Mouse (Mus musculus): ENCODE results near the gene Gm15517. TPM values are rescaled to one million over a fixed set of nuclear protein-coding genes. Genes with fewer than 3 reads are reported as not detected.
"Not testable (repeated sequence)": the region's sequence is repeated elsewhere in the genome, so short reads cannot be mapped to it uniquely, and the experiment has no call there.

Gm15517 gene
- total and polyA plus RNA-seq, 3 experiments: not detected

- H3K36me3 ChIP-seq (replicated peaks in 1 of 2; ENCODE audit: control insufficient read depth in 1 of 2, insufficient read depth in 1 of 2, low read length in 1 of 2); H3K79me2 ChIP-seq (replicated peaks; ENCODE audit: control insufficient read depth, extremely low read depth, insufficient read depth, poor library complexity, severe bottlenecking); H3K4me2 ChIP-seq (ENCODE audit: insufficient read depth, low read depth, poor library complexity, severe bottlenecking); dilution Hi-C loops (cut with MboI; ENCODE audit: extremely low pct_ligation_motif_present, extremely low pct_unique_long_range_greater_than_20kb, low sequenced_read_pairs); H3K9me3 ChIP-seq (replicated peaks; ENCODE audit: low read length); H3K27ac ChIP-seq (ENCODE audit: insufficient read depth, low read depth); H3K4me3 ChIP-seq (replicated peaks in 1 of 3; ENCODE audit: low read depth in 2 of 3, low read length in 2 of 3, poor library complexity in 1 of 3); DNase-seq (ENCODE audit: extremely low read depth); H3K9ac ChIP-seq (ENCODE audit: insufficient read depth, low read depth): not testable (repeated sequence)
- peaks cover 49% of the 10 kb centered on the region for H3K27me3 ChIP-seq (replicated peaks)
- H3K4me1 ChIP-seq (ENCODE audit: control insufficient read depth in 1 of 2, insufficient read depth in 2 of 2): peaks cover 0 to 28% of the 10 kb centered on the region in 2 experiments; a peak in 2 of 4 replicates
- in situ Hi-C loops (cut with MboI; ENCODE audit: low pct_ligation_motif_present, low pct_unique_long_range_greater_than_20kb, low sequenced_read_pairs): loop anchor here (10.0 kb wide), 1 partner anchor 287 kb away; the partner anchor contains the start of gene Klk15
Measured at GRCm38 (mm10) chr7:44221601-44222000, 39.6 kb upstream of the Gm15517 start.

DNA sequence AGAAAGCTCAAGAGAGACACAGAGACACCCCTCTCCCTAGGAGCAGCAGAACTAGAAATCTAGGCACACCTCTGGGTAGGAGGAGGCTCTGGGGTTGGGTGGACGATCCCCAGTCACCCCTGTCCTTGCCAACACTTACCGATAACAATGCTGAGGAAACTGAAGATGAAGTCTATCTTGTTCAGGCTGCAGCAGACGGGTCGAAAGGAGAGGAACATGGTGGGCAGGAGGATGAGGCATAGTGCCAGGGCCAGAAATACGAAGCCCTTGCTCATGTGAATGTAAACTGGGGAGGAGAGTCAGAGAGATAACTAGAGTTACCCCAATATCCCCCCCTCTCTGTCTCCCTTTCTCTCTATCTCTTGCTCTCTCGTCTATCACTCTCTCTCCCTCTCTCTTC lies 38.9 kb upstream of the Gm15517 start:
- H3K27ac ChIP-seq (ENCODE audit: insufficient read depth, low read depth); H3K4me2 ChIP-seq (ENCODE audit: insufficient read depth, low read depth, poor library complexity, severe bottlenecking): not testable (repeated sequence)

DNA sequence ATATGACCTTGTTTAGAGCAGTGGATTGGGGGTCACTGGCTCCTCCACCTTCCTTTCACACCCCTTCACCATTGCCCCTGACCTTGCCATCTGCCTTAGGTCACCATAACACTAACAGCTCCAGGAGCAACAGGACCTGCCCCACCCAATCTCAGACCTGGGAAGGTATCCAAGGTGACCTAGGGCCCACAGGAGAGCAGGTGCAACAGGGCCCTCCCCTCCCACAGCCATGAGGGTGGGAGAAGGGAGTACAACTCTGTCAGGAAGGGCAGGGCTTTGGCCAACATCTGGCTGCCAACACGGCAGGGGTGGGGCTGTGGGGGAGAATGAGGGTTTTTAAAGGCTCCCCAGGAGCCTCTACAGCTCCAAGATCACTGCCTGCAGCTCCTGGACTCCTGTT lies 36.2 kb upstream of the Gm15517 start, which contains the start of gene Klk1:
Gene Klk1 (plus strand): TSS at position 285 of the 400 bp plus-strand sequence.
- no peak within 1 kb of the TSS for H3K9ac ChIP-seq (ENCODE audit: insufficient read depth, low read depth)
- H3K79me2 ChIP-seq (replicated peaks; ENCODE audit: control insufficient read depth, extremely low read depth, insufficient read depth, poor library complexity, severe bottlenecking): no peaks in the 10 kb centered on the region
- H3K36me3 ChIP-seq (replicated peaks in 1 of 2; ENCODE audit: control insufficient read depth in 1 of 2, insufficient read depth in 1 of 2, low read length in 1 of 2): no peaks in the 10 kb centered on the region
- dilution Hi-C loops (cut with MboI; ENCODE audit: extremely low pct_ligation_motif_present, extremely low pct_unique_long_range_greater_than_20kb, low sequenced_read_pairs) (no loop called here), in situ Hi-C loops (cut with MboI; ENCODE audit: low pct_ligation_motif_present, low pct_unique_long_range_greater_than_20kb, low sequenced_read_pairs) (loop anchor here (10.0 kb wide), 1 partner anchor 290 kb away; the partner anchor contains the start of gene Klk15)
- no peak for DNase-seq (ENCODE audit: extremely low read depth)
- peaks cover 0 to 22% of the 10 kb centered on the region in 2 experiments; a peak in 2 of 4 replicates for H3K4me1 ChIP-seq (ENCODE audit: control insufficient read depth in 1 of 2, insufficient read depth in 2 of 2)
- H3K4me3 ChIP-seq (replicated peaks in 1 of 3; ENCODE audit: low read depth in 2 of 3, low read length in 2 of 3, poor library complexity in 1 of 3): no peak within 1 kb of the TSS
- no peak within 1 kb of the TSS for H3K4me2 ChIP-seq (ENCODE audit: insufficient read depth, low read depth, poor library complexity, severe bottlenecking)
- peaks cover 48% of the 10 kb centered on the region for H3K27me3 ChIP-seq (replicated peaks)
- H3K9me3 ChIP-seq (replicated peaks; ENCODE audit: low read length): no peaks in the 10 kb centered on the region
- no peak within 1 kb of the TSS for H3K27ac ChIP-seq (ENCODE audit: insufficient read depth, low read depth)
- TF ChIP-seq BHLHE40 (IDR thresholded peaks at IDR 0.05; ENCODE audit: low read depth, low read length): no peak
- TF ChIP-seq SMC3 (IDR thresholded peaks at IDR 0.05; ENCODE audit: low read depth, low read length): no peak
- TF ChIP-seq KAT2A (IDR thresholded peaks at IDR 0.05; ENCODE audit: insufficient replicate concordance, low read length): no peak
- no peak for TF ChIP-seq NELFE (IDR thresholded peaks at IDR 0.05; ENCODE audit: low read depth, low read length)
- TF ChIP-seq RAD21 (IDR thresholded peaks at IDR 0.05; ENCODE audit: low read depth, low read length): no peak
- TF ChIP-seq CHD1 (IDR thresholded peaks at IDR 0.05; ENCODE audit: low read depth, low read length): no peak
- TF ChIP-seq USF1 (IDR thresholded peaks at IDR 0.05; ENCODE audit: low read depth, low read length): no peak
- no peak for TF ChIP-seq E2F4 (IDR thresholded peaks at IDR 0.05; ENCODE audit: insufficient replicate concordance, low read depth, low read length)
- no peak for TF ChIP-seq MYC (IDR thresholded peaks at IDR 0.05; ENCODE audit: low read depth, low read length)
- TF ChIP-seq GABPA (IDR thresholded peaks at IDR 0.05; ENCODE audit: insufficient replicate concordance, low read depth, low read length): no peak
- no peak for TF ChIP-seq MEF2A (IDR thresholded peaks at IDR 0.05; ENCODE audit: borderline replicate concordance, low read depth, low read length)
- TF ChIP-seq RCOR1 (conservative IDR thresholded peaks at IDR 0.05; ENCODE audit: low read depth, low read length): no peak

More for the DNA sequence above, 38.9 kb upstream of the Gm15517 start:
- DNase-seq (ENCODE audit: extremely low read depth); H3K36me3 ChIP-seq (replicated peaks in 1 of 2; ENCODE audit: control insufficient read depth in 1 of 2, insufficient read depth in 1 of 2, low read length in 1 of 2); H3K9ac ChIP-seq (ENCODE audit: insufficient read depth, low read depth); H3K4me3 ChIP-seq (replicated peaks in 1 of 3; ENCODE audit: low read depth in 2 of 3, low read length in 2 of 3, poor library complexity in 1 of 3); dilution Hi-C loops (cut with MboI; ENCODE audit: extremely low pct_ligation_motif_present, extremely low pct_unique_long_range_greater_than_20kb, low sequenced_read_pairs); H3K9me3 ChIP-seq (replicated peaks; ENCODE audit: low read length); H3K79me2 ChIP-seq (replicated peaks; ENCODE audit: control insufficient read depth, extremely low read depth, insufficient read depth, poor library complexity, severe bottlenecking): not testable (repeated sequence)
- in situ Hi-C loops (cut with MboI; ENCODE audit: low pct_ligation_motif_present, low pct_unique_long_range_greater_than_20kb, low sequenced_read_pairs): loop anchor here (10.0 kb wide), 1 partner anchor 288 kb away; the partner anchor contains the start of gene Klk15
- H3K4me1 ChIP-seq (ENCODE audit: control insufficient read depth in 1 of 2, insufficient read depth in 2 of 2): peaks cover 0 to 22% of the 10 kb centered on the region in 2 experiments; a peak in 2 of 4 replicates
- H3K27me3 ChIP-seq (replicated peaks): peaks cover 49% of the 10 kb centered on the region

All from CH12.LX (cell line).